Mouse (Mus musculus) C2C12 (cell line): ENCODE results near the gene Tprkb. TPM values are rescaled to one million over a fixed set of nuclear protein-coding genes. Genes with fewer than 3 reads are reported as not detected.
"Not testable (repeated sequence)": the region's sequence is repeated elsewhere in the genome, so short reads cannot be mapped to it uniquely, and the experiment has no call there.

ENCODE experiments used
- H3K27me3 ChIP-seq: one replicate; pipeline ENCODE4 v1.6.1; 2011; ENCODE audit not compliant: control insufficient read depth, insufficient read depth, insufficient read length
- H3K36me3 ChIP-seq: one replicate; pipeline ENCODE4 v1.6.1; 2011; ENCODE audit not compliant: control insufficient read depth, insufficient read depth
- H3K4me3 ChIP-seq: one replicate; pipeline ENCODE4 v1.5.1; 2011; ENCODE audit warnings: mild to moderate bottlenecking, control low read depth; ENCODE audit not compliant: poor library complexity, insufficient read depth, severe bottlenecking
- H3K79me2 ChIP-seq: one replicate; pipeline ENCODE4 v1.6.1; 2011; ENCODE audit not compliant: control insufficient read depth, insufficient read depth
- H3K79me3 ChIP-seq: one replicate; pipeline ENCODE4 v1.6.1; 2011; ENCODE audit warnings: low read depth, control low read depth
- H3ac ChIP-seq: one replicate; pipeline ENCODE3; 2011; ENCODE audit warnings: low read depth; ENCODE audit not compliant: control insufficient read depth, insufficient read length
- CEBPB ChIP-seq: IDR thresholded peaks from one replicate; pipeline ENCODE4 v1.6.1; 2011; ENCODE audit warnings: low read depth, mild to moderate bottlenecking, control low read depth, moderate library complexity
- CTCF ChIP-seq: IDR thresholded peaks from one replicate; pipeline ENCODE4 v1.5.1; 2011; ENCODE audit not compliant: control insufficient read depth, insufficient read depth, insufficient read length
- FOSL1 ChIP-seq: IDR thresholded peaks from one replicate; pipeline ENCODE4 v1.8.0; 2011; ENCODE audit warnings: mild to moderate bottlenecking, low read length; ENCODE audit not compliant: poor library complexity, insufficient read depth, severe bottlenecking
- MAX ChIP-seq: IDR thresholded peaks from one replicate; pipeline ENCODE4 v1.6.1; 2011; ENCODE audit warnings: mild to moderate bottlenecking, control low read depth
- MYOD1 ChIP-seq: IDR thresholded peaks from one replicate; pipeline ENCODE4 v1.6.1; 2011; ENCODE audit warnings: low read depth; ENCODE audit not compliant: control insufficient read depth, insufficient read length
- MYOG ChIP-seq: IDR thresholded peaks from one replicate; pipeline ENCODE4 v1.6.1; 2011; ENCODE audit not compliant: control insufficient read depth, insufficient read length; ENCODE audit errors: extremely low read depth
- USF1 ChIP-seq: IDR thresholded peaks from one replicate; pipeline ENCODE4 v1.6.1; 2011; ENCODE audit warnings: low read depth, mild to moderate bottlenecking, control low read depth, moderate library complexity
- polyA plus RNA-seq: library from polyadenylated mRNA; unstranded; fragments of >200 nt; fragmentation: generic; extraction: Trizol; gene quantifications from one replicate; pipeline ENCODE4 v1.2.1, GENCODE M21; 2012; ENCODE audit warnings: missing spikeins

The Tprkb gene
- polyA plus RNA-seq, 1 experiment = 25.6 TPM

DNA sequence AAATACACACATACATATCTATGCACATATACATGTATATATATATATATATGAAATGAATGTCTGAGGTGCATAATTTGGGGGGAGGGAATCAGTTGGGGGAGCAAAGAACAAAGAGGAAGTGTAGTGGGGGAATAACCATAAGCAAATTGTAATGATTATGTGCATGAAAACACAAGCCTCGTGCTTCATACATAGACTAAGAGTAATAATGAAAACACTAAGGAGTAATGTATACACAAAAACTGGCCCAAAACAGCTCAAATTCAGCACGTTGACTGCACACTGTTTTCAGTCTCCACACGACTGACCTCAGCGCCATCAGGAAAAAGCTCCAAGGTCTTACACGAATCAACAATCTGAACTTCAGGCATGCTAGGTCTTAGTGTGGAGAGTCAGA lies 64.6 kb downstream of the Tprkb start:
- Histone ChIP-seq H3K4me3 (no peak overlapping the region), H3K79me3 (no peaks in the 10 kb centered on the region), H3K27me3 (no peaks in the 10 kb centered on the region), H3ac (no peak overlapping the region), H3K36me3 (no peaks in the 10 kb centered on the region), H3K79me2 (no peaks in the 10 kb centered on the region)
- TF ChIP-seq CEBPB = no peak
- no peak for TF ChIP-seq CTCF
- no peak for TF ChIP-seq MYOD1
- no peak for TF ChIP-seq MAX
- TF ChIP-seq MYOG = no peak
- TF ChIP-seq USF1 = no peak
- TF ChIP-seq FOSL1 = no peak

GRCm38 (mm10) chr6:85978736-85979135 lies 67.1 kb downstream of the Tprkb start:
- not testable (repeated sequence) for H3K27me3 ChIP-seq, H3K36me3 ChIP-seq, H3K79me2 ChIP-seq, H3ac ChIP-seq, H3K79me3 ChIP-seq, H3K4me3 ChIP-seq

Other genes with a start within 250 kb of the Tprkb start
- not detected for gene Nat8f7, start 198.7 kb upstream of the Tprkb start, polyA plus RNA-seq
- not detected for gene Nat8f3, start 146.1 kb upstream of the Tprkb start, polyA plus RNA-seq
- gene Nat8f6, start 90.9 kb upstream of the Tprkb start, polyA plus RNA-seq = not detected
- gene Nat8f5, start 90.9 kb upstream of the Tprkb start, polyA plus RNA-seq = not detected
- gene Nat8, start 79.8 kb upstream of the Tprkb start, polyA plus RNA-seq = not detected
- gene Nat8f2, start 42.7 kb upstream of the Tprkb start, polyA plus RNA-seq = not detected
- gene Nat8f4, start 7.0 kb upstream of the Tprkb start, polyA plus RNA-seq = 0.04 TPM
- 1.8 TPM for gene Nat8f1, start 3.8 kb downstream of the Tprkb start, polyA plus RNA-seq
- gene Dusp11, start 49.8 kb downstream of the Tprkb start, polyA plus RNA-seq = 14.5 TPM
- gene Figla, start 104.3 kb downstream of the Tprkb start, polyA plus RNA-seq = 0.05 TPM
- 6.7 TPM for gene Add2, start 116.8 kb downstream of the Tprkb start, polyA plus RNA-seq